ENCODE assay signal across 13 mouse cellular contexts in genomic region chr3:22492530-22492929, GRCm38 (mm10).
"Had no signal": no experiment of that assay in that cellular context is flagged by ENCODE, and none has a peak within 500 bp of the region (broad histone marks: within the 10 kb centered on the region; RNA-seq: fewer than 3 reads in every experiment).

No protein-coding gene starts in this region.

- ATAC-seq: lung, postnatal 0 days had no signal

- H3K4me3 ChIP-seq: kidney, embryonic 15.5 days; left cerebral cortex, adult 2 months; liver, embryonic 13.5 days; neural tube, embryonic 12.5 days had no signal

- H3K27ac ChIP-seq: kidney, embryonic 15.5 days; left cerebral cortex, adult 2 months; liver, embryonic 13.5 days; macrophage; neural tube, embryonic 12.5 days had no signal

- H3K9ac ChIP-seq: kidney, embryonic 15.5 days; liver, embryonic 13.5 days; lung, embryonic 14.5 days; neural tube, embryonic 12.5 days had no signal

- H3K4me1 ChIP-seq: kidney, embryonic 15.5 days; liver, embryonic 13.5 days; neural tube, embryonic 12.5 days had no signal

- DNase-seq: kidney, postnatal 10 days; kidney, postnatal 36 days; layer of hippocampus, postnatal 36 days; liver, embryonic 13.5 days; lung, embryonic 14.5 days; midbrain, embryonic 14.5 days; thymus, adult 18-20 months; thymus, postnatal 36 days had no signal

- H3K4me2 ChIP-seq: kidney, embryonic 15.5 days; liver, embryonic 13.5 days; lung, embryonic 14.5 days; neural tube, embryonic 12.5 days had no signal

- H3K36me3 ChIP-seq: kidney, embryonic 15.5 days; liver, embryonic 13.5 days; neural tube, embryonic 12.5 days had no signal

- H3K27me3 ChIP-seq: kidney, embryonic 15.5 days; liver, embryonic 13.5 days; neural tube, embryonic 12.5 days had no signal

- H3K9me3 ChIP-seq: kidney, embryonic 15.5 days; neural tube, embryonic 12.5 days had no signal
